Mouse (Mus musculus) erythroid progenitor cell, adult 5-6 weeks (primary cell): ENCODE measurements around the gene Aunip. TPM values are rescaled to one million over a fixed set of nuclear protein-coding genes. Genes with fewer than 3 reads are reported as not detected.

Experiments
- ATAC-seq: replicated peaks from 2 replicates; pipeline ENCODE4 v1.8.0; 2016; ENCODE audit warnings: moderate number of reproducible peaks, mild to moderate bottlenecking, moderate TSS enrichment, inconsistent platforms; ENCODE audit not compliant: poor library complexity, low FRiP score, severe bottlenecking
- total RNA-seq, 2 experiments: library from RNA; stranded (forward) in 1 of 2; stranded (reverse) in 1 of 2; fragments of 150-400 nt in 1 of 2; fragments of 186-747, 209-891 nt in 1 of 2; gene quantifications; 2 replicates each; pipeline versions ENCODE4 v1.2.3 to v1.2.4; 2015 to 2017; ENCODE audit warnings: low replicate concordance in 2 of 2

The Aunip gene
- total RNA-seq, 2 experiments from 2014 or later = 3.8 to 16.3 TPM

DNA sequence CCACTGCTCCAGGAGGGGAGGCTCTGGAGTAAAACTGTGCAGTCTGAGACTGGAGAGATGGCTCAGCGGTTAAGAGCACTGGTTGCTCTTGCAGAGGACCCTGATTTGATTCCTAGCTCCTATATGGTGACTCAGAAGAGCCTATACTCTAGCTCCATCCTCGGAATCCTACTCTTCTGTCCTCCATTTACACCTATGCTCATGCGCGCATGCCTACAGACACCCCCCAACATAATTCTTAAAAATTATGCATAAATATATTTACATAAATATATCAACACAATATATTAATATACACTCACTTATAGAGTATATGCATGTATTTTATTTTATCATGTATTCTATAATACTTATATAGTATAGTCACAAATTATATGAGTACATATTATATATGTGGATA lies 403 bp upstream of the Aunip start:
- ATAC-seq = no peak

DNA sequence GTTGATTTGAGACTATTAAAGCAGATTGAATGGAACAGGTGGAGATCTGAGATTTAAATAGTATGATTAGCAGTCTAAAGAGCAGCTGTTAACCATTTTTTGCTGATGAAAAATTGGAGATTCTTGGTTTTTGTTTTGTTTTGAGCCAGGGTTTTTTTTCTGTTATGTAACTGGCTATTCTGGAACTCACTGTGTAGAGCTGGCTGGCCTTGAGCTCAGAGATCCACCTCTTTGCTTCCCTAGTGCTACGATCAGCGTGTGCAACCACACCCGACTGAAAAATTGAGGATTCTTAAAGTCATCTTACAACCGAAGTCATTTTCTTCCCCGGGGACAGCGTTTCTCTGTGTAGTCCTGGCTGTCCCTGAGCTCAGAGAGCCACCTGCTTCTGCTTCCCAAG lies 931 bp downstream of the Aunip start:
- no peak for ATAC-seq

DNA sequence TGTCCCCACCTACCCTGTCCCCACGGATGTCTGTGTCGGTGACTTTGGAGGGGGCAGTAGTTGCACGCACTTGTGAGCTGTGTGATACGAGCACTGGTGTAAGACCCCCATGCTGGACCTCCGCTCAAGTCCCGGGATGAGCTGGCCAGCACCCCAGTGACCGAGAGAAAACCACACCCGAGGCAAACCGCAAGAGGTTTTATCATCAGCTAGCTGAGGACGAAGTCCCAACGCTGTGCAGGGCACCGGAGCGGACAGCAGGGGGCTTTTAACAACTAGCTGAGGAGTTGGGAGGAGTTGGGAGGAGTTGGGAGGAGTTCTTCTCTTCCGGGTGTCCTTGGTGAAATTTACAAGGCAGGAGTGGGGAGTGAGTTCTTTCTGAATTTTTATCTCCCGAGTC lies 2.0 kb downstream of the Aunip start:
- peak; percentile 77 for ATAC-seq

DNA sequence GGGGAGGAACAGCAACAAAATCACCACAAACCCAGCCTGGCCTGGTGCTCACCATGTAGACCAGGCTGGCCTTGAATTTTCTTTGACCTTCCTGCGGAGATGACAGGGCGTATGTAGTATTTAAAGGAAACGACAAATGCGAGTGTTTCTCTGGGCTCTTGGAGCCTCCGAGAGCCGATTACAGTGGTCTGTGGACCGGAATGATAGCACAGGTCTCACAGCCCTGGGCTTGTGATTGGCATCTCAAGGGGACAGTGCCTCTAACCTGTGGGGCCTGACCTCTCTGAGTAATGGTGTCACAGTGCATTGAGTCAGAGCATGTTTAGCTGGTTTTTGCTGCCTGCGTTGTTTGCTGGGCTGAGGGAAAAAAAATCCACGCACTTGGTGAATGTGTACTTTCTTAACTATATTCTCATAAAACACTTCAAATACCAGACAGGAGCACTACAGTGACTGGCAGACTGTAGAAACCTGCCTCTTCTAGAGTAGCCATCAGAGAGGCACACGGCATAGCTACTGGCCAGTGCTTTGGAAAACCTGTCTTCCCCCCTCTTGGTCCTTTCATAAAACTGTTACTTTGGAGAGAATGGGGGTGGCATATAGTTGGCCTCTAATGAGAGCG lies 3.6 kb downstream of the Aunip start:
- ATAC-seq = no peak

DNA sequence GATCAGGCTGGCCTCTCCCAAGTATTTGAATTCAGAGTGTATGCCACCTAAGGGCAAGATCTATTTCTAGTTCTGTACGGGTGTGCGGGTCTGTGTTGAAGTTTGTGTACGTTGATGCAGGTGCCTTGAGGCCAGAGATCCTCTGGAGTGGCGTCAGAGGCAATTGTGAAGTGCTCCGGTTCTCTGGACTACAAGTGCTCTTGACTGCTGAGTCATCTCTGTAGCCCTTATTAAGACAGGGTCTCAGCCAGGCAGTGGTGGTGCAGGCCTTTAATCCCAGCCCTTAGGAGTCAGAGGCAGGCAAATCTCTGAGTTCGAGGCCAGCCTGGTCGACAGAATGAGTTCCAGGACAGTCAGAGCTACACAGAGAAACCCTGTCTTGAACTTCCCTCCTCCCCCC lies 4.8 kb downstream of the Aunip start:
- ATAC-seq = no peak

DNA sequence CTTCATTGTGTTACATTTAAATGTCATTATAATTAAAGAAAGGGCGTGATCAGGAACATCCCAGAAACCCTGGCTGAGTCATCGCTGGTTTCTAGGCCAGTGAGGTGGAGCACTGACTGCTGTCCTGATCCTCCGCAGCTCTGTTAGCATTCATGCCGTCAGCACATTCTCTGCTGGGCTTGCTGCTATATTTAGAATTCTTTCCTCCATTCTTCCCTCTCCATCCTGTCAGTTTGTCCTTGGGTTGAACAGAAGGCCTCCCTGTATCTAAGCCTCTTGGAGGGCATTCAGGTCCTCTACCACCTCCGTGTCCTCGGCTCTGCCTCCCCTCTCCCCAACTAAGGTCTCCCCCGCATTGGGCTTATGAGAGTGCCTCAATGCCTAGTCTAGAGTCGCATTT lies 6.2 kb downstream of the Aunip start:
- ATAC-seq = no peak

DNA sequence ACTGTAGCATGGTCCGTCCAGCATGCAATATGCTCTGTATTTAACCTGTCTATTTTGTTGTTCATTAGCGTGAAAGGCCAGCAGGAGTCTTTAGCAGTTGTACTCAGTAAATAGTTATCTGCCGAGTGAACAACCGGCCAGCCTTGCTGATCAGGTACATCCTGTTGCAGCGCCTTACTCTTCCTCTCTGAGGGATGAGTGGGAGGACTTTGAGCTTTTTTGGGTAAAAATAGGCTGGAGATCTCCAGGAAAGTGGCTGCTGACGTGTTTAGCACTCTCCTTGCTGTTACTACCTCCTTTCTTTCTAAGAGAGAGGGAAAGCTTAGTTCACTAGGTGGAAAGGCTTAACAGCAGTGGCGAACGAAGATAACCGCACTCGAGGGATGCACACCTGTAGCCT lies 6.9 kb downstream of the Aunip start:
- no peak for ATAC-seq

DNA sequence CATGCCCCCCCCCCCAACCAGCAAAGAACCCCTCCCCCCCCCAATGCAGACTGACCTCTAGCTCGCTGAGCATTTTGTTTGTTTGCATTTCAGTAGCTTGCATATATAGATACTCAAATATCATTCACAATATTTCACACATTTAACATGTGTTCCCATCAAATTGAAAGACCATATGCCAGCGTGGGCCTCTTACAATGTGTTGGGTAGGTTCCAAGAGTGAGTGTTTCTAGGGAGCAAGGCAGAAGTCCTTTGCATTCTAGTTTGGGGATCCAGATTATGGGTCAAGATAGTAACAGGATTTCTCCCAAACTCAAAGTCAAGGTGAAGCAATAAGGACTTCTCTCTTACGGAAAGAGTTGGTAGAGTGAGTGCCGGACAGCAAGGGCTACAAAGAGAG lies 7.7 kb downstream of the Aunip start:
- no peak for ATAC-seq

DNA sequence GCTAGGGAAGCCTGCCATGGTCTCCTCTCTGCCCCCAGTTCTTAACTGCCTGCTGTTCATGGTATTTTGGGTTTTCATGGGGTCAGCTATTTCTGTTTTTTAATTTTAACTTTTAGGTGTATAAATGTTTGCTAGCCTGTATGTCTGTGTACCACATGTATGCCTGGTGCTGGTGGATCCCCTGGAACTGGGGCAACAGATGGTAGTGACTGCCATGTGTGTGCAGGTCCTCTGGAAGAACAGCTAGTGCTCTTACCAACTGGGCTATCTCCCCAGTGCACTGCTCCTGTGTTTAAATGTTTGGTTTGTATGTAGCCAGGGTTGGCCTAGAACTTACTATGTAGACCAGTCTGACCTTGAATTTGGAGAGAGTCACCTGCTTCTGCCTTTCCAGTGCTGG lies 8.5 kb downstream of the Aunip start:
- no peak for ATAC-seq

DNA sequence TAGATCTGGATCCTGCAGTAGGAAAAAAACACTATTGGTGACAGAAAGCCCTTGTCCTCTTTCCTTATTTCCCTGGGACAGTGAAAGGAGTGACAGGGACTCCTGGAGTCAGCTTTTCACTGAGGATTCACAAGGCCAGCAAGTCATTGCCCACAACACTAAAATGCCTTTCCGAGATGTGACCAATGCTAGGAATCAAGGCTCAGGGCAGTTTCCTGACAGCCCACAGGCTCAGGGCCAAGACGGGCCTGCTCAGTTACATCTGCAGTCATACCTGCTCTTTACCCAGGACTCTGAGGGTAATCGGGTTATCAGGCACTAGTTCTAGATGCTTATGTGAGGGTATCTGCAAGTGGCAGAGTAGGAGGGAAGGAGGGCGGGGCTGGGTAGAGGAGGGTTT lies 12.6 kb downstream of the Aunip start:
- ATAC-seq = no peak

DNA sequence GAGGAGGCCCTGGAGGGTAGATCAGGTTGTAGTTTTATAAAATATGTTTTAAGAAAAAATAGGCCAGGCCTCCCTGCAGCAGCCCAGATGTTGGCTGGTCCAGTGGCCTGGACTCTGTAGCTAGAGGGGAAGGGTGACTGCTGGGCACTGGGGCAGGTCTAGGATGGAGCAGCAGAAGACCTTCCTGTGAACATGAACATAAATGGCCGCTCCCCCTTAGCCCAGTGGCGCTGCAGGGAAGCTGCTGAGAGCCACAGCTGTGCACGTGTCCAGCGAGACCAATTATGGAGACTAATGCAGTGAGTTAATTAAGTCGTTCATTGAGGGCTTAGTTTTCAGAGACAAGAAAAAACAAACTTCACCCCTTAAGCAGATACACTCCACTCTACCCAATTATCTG lies 15.0 kb downstream of the Aunip start:
- no peak for ATAC-seq

DNA sequence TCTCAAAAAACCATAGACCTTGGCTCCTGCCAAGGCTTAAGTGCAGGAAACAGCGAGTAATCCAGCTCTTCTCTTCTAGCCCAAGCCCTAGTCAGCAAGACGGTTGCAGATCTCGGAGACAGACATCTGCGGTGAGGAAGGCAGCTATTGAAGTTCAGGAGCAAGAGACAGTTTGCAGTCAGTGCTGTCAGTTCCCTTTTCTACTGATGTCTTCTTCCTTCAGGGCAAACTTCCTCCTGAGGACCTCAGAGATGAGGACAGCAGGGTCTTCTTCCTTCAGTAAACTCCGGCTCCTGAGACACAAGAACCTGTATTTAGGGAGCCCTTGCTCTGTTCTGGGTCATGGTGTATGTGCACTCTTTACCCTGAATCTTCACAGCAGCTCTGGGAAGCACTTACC lies 15.4 kb downstream of the Aunip start:
- no peak for ATAC-seq

DNA sequence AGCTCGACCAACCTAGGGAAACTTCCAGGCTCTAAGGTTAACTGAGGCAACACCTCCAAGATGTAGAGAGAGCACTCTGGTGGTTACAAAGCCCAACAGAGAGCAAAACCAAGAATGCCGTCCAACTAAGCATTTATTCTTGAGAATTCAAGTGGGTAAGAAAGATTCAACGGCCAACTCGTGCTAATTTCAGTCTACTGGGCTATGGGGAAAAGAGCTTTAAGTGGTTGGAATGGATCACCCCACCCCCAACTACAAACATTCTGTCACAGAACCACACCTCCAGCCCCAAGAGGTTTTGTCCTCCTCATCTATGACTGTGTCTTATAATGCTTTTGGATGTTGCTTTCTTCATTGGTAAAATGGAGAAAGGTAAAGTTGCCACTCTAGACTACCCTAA lies 22.1 kb downstream of the Aunip start:
- no peak for ATAC-seq

DNA sequence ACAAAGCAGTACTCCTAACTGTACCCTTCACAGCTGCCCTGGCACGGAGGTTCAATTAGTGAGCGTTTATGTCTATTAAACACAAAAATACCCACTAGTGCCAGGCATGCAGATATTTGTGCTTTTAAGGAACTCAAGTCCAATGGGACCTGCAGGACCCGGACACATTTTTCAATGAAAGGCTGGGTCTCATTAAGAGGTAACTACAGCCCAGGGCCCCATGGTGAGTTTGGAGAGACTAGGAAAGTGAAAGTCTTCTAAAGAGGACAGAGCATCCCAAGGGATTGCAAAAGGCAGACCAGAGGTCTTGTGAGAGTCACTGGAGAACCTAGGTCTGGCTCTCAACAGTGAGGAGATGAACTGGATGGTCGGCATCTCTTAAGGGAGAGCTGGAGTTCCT lies 22.6 kb downstream of the Aunip start:
- ATAC-seq = no peak

DNA sequence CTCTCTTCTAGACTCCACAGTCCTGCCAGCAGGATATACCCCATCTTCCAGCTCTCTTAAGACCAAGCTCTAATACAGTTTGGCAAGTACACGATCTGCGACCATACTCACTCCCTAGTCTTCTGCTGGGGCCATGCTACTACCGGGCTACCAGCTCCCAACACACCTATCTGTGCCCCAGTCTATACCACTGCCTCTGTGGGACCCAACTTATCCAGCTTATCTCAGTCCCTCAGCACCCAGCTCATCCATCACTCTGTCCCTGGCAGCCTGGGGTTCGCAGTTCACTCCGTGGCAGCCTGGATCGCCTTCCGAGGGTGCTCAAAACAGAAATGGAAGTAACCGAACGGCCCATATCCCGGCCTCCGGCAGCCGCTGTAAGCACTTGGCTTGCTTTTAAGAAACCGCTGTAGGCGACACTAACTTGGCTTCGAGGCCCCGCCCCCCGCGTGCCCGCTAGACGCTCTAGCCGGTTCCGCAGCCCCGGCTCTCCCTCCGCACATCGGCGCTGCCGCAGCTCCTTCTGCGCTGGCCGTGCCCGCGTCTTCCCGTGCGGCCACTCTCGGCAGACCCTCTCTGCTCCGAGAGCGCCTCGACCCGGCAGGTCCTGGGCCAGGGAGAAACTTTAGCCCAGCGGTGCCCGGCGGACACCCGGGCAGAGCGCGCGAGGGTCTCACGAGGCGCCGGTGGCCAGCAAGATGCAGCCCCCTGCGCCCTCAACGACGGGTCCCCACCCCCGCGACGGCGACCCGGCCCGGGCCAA lies 23.5 kb downstream of the Aunip start:
- peak; percentile 77 for ATAC-seq

DNA sequence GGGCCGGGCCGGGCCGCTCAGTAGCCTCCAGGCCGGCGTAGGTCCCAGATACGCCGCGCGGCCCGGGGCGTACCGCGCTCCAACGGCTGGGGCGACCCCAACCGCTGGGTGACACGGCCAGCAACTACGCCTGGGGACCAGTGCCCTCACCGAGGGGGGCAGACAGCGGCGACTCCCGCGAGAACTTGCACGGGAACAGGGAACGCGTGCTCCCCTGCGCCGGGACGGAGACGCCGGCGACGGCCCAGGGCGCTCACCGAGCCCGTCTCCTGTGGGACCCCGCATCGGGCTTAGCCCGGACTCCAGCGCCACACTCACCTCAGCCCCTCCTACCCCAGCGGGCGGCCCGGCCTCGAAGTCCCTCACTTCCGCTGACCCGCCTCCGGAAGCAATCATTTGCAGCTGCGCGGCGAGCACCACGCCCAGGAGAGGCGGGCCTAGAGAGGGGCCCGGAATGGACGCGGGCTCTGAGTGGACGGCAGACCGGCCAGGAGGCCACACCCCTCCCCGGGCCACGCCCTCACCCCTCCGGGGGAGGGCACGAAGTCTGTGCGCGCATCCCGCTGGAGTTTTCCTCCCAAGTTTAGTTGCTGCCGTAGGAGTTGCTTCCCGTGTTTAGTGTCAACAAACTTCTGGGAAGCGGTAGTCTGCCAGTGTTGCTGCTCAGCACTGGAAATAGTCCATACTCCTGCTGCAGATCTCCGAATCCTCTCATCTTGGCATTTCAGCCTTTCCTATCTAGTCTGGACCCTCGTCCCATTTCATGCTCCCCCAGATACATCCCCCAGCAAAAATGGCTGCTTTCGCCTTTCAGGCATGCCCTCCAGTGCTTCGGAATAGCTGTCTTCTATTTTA lies 24.4 kb downstream of the Aunip start, which contains the start of gene Mtfr1l:
Mtfr1l (minus strand) TSS at position 456 of the 855 bp plus-strand sequence.
- ATAC-seq = peak; percentile 93

DNA sequence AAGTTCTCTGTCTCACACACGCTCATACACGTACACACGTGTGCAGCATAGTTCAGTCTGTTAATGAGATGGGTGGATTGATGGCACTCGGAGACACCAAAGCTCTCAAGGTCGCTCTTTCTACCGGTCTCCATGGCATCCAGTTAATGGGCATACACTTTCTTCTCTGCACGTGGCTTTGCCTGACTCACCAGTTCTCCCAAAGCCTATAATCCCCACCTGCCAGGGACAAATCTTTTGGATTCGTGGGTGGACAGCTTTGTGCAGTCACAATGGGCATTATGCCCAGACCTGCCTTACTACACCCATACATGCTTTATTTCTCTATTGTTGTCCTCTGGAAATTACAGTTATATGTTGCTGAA lies 25.0 kb downstream of the Aunip start:
- ATAC-seq = peak; percentile 12; the same call in 1 of the 2 replicates

DNA sequence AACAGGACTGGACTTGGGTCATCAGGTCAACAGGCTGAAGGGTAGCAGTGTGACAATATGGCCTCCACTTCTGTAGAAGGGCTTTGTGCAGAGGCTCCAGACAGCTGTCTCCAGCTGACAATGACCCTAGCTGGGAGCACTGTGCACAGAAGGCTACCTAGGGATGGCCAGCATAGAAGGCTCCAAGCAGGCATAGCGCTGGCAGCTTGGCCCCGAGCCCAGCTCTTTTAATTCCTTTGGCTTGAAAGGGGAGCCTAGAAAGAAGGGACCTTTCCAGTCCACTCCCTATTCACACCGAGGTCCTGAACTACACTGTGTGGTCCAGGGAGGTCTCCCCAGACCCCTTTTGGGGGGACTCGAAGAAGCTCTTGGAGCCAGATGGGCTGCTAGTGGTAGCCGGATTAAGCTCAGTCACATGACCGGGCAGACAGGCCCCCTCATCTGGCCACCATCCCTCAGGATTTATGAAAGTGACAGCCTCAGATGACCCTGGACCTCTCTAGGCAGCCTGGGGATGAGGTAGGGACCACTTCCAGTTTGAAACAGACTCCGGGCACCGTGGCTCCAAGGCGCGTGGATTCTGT lies 28.3 kb downstream of the Aunip start:
- ATAC-seq = no peak

DNA sequence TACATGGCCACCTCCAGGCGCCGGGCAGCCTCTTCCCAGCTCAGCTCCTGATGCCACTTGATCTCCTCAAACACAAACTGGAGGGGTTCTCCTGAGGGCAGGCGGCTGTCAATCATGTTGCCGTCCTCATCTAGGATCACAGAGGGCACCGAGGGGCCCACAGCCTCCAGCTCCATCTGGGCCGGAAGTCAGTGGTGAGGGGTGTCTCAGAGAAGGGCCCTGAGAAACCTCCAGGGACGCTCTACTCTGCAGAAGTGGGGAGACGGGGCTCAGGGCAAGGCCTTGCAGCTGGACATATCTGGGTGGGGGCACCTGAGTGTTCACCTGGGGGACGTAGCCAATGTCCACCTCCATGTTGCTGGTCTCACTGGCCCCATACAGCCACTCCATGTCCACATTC lies 31.9 kb downstream of the Aunip start:
- no peak for ATAC-seq

DNA sequence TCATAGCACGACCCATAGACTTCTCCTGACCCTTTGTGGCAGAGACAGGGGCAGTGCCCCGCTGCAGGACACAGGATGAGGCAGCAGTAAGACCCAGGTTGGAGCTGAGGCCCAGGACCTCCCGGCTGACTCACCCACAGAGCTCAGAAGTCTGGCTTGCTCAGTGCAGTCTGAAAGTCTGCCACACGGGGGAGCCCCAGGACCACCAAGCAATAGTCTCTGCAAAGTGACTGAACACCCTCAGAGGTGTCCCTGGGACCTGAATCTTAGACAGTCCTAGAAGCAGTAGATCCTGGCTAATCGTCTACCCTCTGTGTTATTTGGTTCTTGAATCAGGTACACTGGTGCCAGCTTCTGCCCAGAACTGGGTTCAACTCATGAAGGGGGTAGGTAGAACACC lies 32.5 kb downstream of the Aunip start:
- ATAC-seq = peak; percentile 84
